Mouse (Mus musculus) liver, embryonic 14.5 days (tissue): Measurements from ENCODE around the gene Hrct1.

Experiments used
- CTCF ChIP-seq: IDR thresholded peaks from 2 replicates; pipeline ENCODE4 v1.5.1; 2016; ENCODE audit warnings: antibody characterized with exemption, low read depth, control low read depth
- EP300 ChIP-seq: IDR thresholded peaks from 2 replicates; pipeline ENCODE4 v1.6.1; 2016; ENCODE audit warnings: antibody characterized with exemption, low read depth

DNA sequence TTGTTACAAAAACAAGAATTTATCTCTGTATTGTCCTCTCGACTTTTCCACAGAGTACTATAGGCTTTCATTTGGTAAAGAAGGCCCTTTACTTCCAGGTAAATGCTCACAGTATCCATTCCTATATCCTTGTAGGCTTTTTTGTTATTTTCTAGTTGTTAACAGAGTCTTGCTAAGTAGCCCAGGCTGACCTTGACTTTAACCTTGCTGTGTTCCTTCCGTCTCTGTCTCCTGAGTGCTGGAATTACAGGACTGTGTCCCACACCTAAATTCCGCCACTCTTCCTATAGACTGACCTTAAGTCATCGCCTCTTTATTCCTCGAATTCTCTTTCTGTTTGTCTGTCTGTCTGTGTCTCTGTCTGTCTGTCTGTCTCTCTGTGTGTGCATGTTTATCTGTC is 41.4 kb downstream of the Hrct1 start:
- TF ChIP-seq CTCF, result no peak
- no peak for TF ChIP-seq EP300
